Mouse (Mus musculus) forebrain, embryonic 14.5 days (tissue): ENCODE measurements at regions not wholly inside any gene's neighbourhood (a gene's known extent, or its start where the extent isn't known, plus 50 kb on each side); places are given as distances from the start of the nearest gene placed in this dataset.

ENCODE experiments used
- ATAC-seq: fragments of 200-750 bp; cut with Nextera tagmentation; 2 replicates; pipeline ENCODE4 v1.8.0; 2017; ENCODE audit warnings: mild to moderate bottlenecking, moderate library complexity
- DNase-seq: peaks from one replicate; pipeline ENCODE4 v3.0.0-alpha.2; 2015; ENCODE audit warnings: low spot score
- H3K27ac ChIP-seq: fragments of 300-500 bp; sonication (generic); 2 replicates; pipeline ENCODE4 v1.5.1; 2014; ENCODE audit warnings: low read depth, mild to moderate bottlenecking, control low read depth, low read length, moderate library complexity
- H3K27me3 ChIP-seq: fragments of 300-500 bp; sonication (generic); replicated peaks from 2 replicates; pipeline ENCODE4 v1.6.1; 2014; ENCODE audit warnings: low read length, control low read depth, mixed read lengths; ENCODE audit not compliant: control insufficient read depth, insufficient read depth
- H3K36me3 ChIP-seq: fragments of 300-500 bp; sonication (generic); 2 replicates; pipeline ENCODE4 v1.6.1; 2014; ENCODE audit warnings: low read length, control low read depth; ENCODE audit not compliant: control insufficient read depth, insufficient read depth
- H3K4me1 ChIP-seq: fragments of 300-500 bp; sonication (generic); 2 replicates; pipeline ENCODE4 v1.6.1; 2014; ENCODE audit warnings: antibody characterized with exemption, low read length, control low read depth; ENCODE audit not compliant: control insufficient read depth, insufficient read depth
- H3K4me2 ChIP-seq: fragments of 300-500 bp; sonication (generic); 2 replicates; pipeline ENCODE4 v1.6.1; 2014; ENCODE audit warnings: mild to moderate bottlenecking, control low read depth, low read length
- H3K4me3 ChIP-seq: fragments of 300-500 bp; sonication (generic); 2 replicates; pipeline ENCODE4 v1.5.1; 2014; ENCODE audit warnings: low read depth, low read length, control low read depth
- H3K9ac ChIP-seq: fragments of 300-500 bp; sonication (generic); 2 replicates; pipeline ENCODE4 v1.6.1; 2014; ENCODE audit warnings: mild to moderate bottlenecking, low read length, control low read depth, moderate library complexity
- H3K9me3 ChIP-seq: fragments of 300-500 bp; sonication (generic); replicated peaks from 2 replicates; pipeline ENCODE4 v1.6.1; 2016; ENCODE audit warnings: low read length, control low read depth, mixed read lengths; ENCODE audit not compliant: control insufficient read depth
- WGBS: fragments of 180-500 bp; shearing (Covaris S2); extraction: QIAGEN DNeasy Blood & Tissue Kit; methylation state at CpG from one replicate; pipeline ENCODE4 v1.1.7; 2014; 5-methylcytosine and 5-hydroxymethylcytosine counted together

- no peak for DNase-seq
- 83% methylated on average over 5 of the region's 5 CpGs for WGBS
Measured at GRCm38 (mm10) chr8:103485441-103485840, 616.0 kb upstream of the Cdh5 start.

DNA sequence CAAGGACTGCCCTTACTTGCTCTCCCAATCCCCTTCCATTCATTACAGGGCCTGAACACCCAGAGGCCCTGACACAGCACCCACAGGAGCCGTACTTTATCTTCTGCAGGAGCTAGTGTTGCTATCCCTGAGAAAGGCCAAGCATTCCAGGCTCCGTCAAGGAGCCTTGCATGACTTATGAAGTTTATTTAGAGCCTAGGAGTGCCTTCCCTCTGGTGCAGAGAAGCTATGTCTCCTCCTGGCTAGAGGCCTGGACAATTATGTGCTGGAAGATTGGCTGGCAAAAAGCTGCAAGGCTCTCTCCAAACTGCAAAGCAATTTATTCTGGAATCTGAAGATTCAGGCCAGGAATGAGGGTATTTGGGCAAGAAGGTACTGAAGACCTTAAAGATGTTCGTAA lies 612.0 kb upstream of the Cdh5 start:
- no peak overlapping the region for H3K4me2 ChIP-seq
- H3K27me3 ChIP-seq: no peaks in the 10 kb centered on the region
- no peaks in the 10 kb centered on the region for H3K4me1 ChIP-seq
- DNase-seq (no peak), ATAC-seq (no peak)
- H3K9me3 ChIP-seq: no peaks in the 10 kb centered on the region
- no peak overlapping the region for H3K4me3 ChIP-seq
- H3K9ac ChIP-seq: no peak overlapping the region
- no peak overlapping the region for H3K27ac ChIP-seq
- WGBS: 86% methylated on average over 3 of the region's 3 CpGs
- H3K36me3 ChIP-seq: no peaks in the 10 kb centered on the region

More at GRCm38 (mm10) chr8:103485441-103485840, 616.0 kb upstream of the Cdh5 start:
- H3K27ac ChIP-seq: no peak overlapping the region
- no peaks in the 10 kb centered on the region for H3K36me3 ChIP-seq
- no peaks in the 10 kb centered on the region for H3K4me1 ChIP-seq
- H3K9me3 ChIP-seq: no peaks in the 10 kb centered on the region
- no peak overlapping the region for H3K9ac ChIP-seq
- ATAC-seq: no peak
- H3K27me3 ChIP-seq: no peaks in the 10 kb centered on the region
- no peak overlapping the region for H3K4me2 ChIP-seq
- H3K4me3 ChIP-seq: no peak overlapping the region

DNA sequence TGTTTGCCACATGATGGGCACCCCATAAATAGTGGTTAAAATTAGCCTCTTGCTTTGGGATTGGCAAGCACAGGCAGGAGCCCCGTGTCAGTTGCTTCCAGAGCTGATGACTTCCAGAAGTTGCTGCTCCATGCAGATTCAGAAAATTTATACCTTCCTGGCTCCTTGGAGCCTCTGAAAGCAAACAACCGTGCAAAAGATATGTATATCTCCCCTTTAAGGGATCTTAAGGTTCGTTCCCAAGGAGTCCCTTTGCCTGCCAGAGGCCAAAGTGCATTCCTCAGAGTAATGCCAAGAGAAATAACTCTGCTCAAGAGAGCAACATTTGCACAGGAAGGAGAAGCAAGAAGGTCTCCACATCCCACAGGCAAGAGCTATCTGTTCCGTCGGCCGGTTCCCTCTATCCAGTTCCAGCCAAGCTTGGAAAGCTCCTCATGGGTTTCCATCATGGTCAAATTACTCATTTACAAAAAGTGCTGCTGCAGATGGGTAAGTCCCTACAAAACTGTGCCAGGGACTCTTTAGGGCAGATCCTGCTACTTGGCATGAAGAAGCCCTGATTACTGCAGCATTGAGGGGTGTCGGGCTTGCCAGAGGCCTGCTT lies 608.4 kb upstream of the Cdh5 start:
- no peak overlapping the region for H3K27ac ChIP-seq
- WGBS: 82% methylated on average over 7 of the region's 7 CpGs
- no peaks in the 10 kb centered on the region for H3K4me1 ChIP-seq
- H3K4me3 ChIP-seq: no peak overlapping the region
- no peaks in the 10 kb centered on the region for H3K9me3 ChIP-seq
- H3K27me3 ChIP-seq: no peaks in the 10 kb centered on the region
- no peak for ATAC-seq
- no peak overlapping the region for H3K9ac ChIP-seq
- H3K4me2 ChIP-seq: no peak overlapping the region
- no peaks in the 10 kb centered on the region for H3K36me3 ChIP-seq
- no peak for DNase-seq

GRCm38 (mm10) chr8:103493932-103494493 lies 607.4 kb upstream of the Cdh5 start:
- ATAC-seq (no peak), DNase-seq (no peak)
- no peak overlapping the region for H3K27ac ChIP-seq
- H3K4me3 ChIP-seq: no peak overlapping the region
- H3K9me3 ChIP-seq: no peaks in the 10 kb centered on the region
- H3K4me2 ChIP-seq: no peak overlapping the region
- no peak overlapping the region for H3K9ac ChIP-seq
- H3K4me1 ChIP-seq: no peaks in the 10 kb centered on the region
- H3K27me3 ChIP-seq: no peaks in the 10 kb centered on the region
- 90% methylated on average over 4 of the region's 4 CpGs for WGBS
- no peaks in the 10 kb centered on the region for H3K36me3 ChIP-seq

DNA sequence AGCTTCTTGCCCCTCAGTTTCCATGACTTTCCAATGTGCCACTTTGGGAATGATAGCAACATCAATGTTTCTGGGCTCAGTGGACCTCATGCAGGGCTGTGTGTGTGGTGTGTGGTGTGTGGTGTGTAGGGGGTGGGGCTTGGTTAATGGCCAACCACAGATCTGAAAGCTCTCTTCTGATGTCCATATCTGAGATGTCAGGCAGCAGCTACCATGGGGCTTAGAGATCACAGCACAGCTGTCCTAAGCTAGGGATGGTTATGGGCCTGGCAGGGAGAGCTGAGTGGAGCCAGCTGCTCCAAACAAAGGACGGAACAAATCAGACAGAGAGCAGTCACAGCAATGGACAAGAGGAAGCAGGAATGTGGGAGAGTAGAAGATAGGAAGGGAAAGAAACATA lies 606.8 kb upstream of the Cdh5 start:
- no peak overlapping the region for H3K9ac ChIP-seq
- no peaks in the 10 kb centered on the region for H3K27me3 ChIP-seq
- ATAC-seq (no peak), DNase-seq (no peak)
- WGBS: 63% methylated on average over 1 of the region's 1 CpGs
- H3K27ac ChIP-seq: no peak overlapping the region
- no peaks in the 10 kb centered on the region for H3K9me3 ChIP-seq
- H3K4me1 ChIP-seq: no peaks in the 10 kb centered on the region
- H3K4me2 ChIP-seq: no peak overlapping the region
- H3K4me3 ChIP-seq: no peak overlapping the region
- no peaks in the 10 kb centered on the region for H3K36me3 ChIP-seq

GRCm38 (mm10) chr8:103501328-103501727 lies 600.1 kb upstream of the Cdh5 start:
- H3K9me3 ChIP-seq: no peaks in the 10 kb centered on the region
- H3K27me3 ChIP-seq: no peaks in the 10 kb centered on the region; the same call in 1 of the 2 replicates
- H3K36me3 ChIP-seq: no peaks in the 10 kb centered on the region
- no peak overlapping the region for H3K4me3 ChIP-seq
- DNase-seq: no peak
- ATAC-seq: no peak
- H3K4me2 ChIP-seq: no peak overlapping the region
- no peak overlapping the region for H3K27ac ChIP-seq
- WGBS: 75% methylated on average over 2 of the region's 2 CpGs
- no peak overlapping the region for H3K9ac ChIP-seq
- no peaks in the 10 kb centered on the region for H3K4me1 ChIP-seq

GRCm38 (mm10) chr8:103502991-103503767 lies 598.2 kb upstream of the Cdh5 start:
- H3K27me3 ChIP-seq: no peaks in the 10 kb centered on the region; the same call in 1 of the 2 replicates
- 74% methylated on average over 9 of the region's 9 CpGs for WGBS
- H3K4me1 ChIP-seq: no peaks in the 10 kb centered on the region

GRCm38 (mm10) chr8:103506334-103506733 lies 595.1 kb upstream of the Cdh5 start:
- H3K4me2 ChIP-seq: no peak overlapping the region
- H3K9me3 ChIP-seq: no peaks in the 10 kb centered on the region
- H3K4me1 ChIP-seq: no peaks in the 10 kb centered on the region
- H3K27me3 ChIP-seq: no peaks in the 10 kb centered on the region; the same call in 1 of the 2 replicates
- 69% methylated on average over 6 of the region's 6 CpGs for WGBS
- DNase-seq (no peak), ATAC-seq (no peak)
- H3K4me3 ChIP-seq: no peak overlapping the region
- 0 out of 2 replicates have a peak overlapping the region, but pooled peaks have one; percentile 15 for H3K27ac ChIP-seq
- H3K9ac ChIP-seq: no peak overlapping the region
- H3K36me3 ChIP-seq: no peaks in the 10 kb centered on the region

More at GRCm38 (mm10) chr8:103502991-103503767, 598.2 kb upstream of the Cdh5 start:
- ATAC-seq (no peak), DNase-seq (no peak)
- no peak overlapping the region for H3K4me3 ChIP-seq
- no peaks in the 10 kb centered on the region for H3K9me3 ChIP-seq
- H3K4me2 ChIP-seq: no peak overlapping the region
- H3K36me3 ChIP-seq: no peaks in the 10 kb centered on the region
- H3K27ac ChIP-seq: no peak overlapping the region
- H3K9ac ChIP-seq: no peak overlapping the region

- Histone ChIP-seq H3K27ac (no peak overlapping the region), H3K4me3 (no peak overlapping the region), H3K9ac (no peak overlapping the region), H3K4me2 (no peak overlapping the region), H3K36me3 (no peaks in the 10 kb centered on the region), H3K4me1 (no peaks in the 10 kb centered on the region), H3K9me3 (no peaks in the 10 kb centered on the region), H3K27me3 (no peaks in the 10 kb centered on the region)
- DNase-seq: peak; percentile 45
- WGBS: 53% methylated on average over 5 of the region's 5 CpGs
- ATAC-seq: peak; percentile 73
Measured at GRCm38 (mm10) chr8:103507068-103507467, 594.4 kb upstream of the Cdh5 start.
